In the genomic region with DNA sequence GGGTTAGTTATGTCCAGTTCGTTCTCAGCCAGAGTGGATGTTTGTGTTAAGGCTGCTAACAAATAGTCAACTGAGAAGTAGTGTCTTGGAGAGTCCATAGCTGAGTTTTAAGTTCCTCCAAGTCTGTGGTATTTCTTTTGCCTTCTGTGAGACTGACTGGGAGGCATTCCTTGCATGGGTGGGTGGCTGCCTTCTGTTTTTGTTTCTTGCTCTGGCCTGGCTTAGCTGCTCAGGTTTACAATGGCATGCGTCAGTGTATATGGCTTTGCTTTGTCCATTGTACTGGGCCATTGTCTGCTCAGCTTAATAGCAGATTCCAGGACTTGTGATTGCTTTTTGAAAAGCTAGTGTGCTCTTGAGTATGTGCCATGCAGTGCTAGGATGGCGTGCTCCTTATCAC, we compare ENCODE assay signal across 16 mouse cellular contexts.
DNase-seq lines count a peak whose midpoint lies in the region; ATAC-seq and TF ChIP-seq lines count a peak whose summit lies in the region.
"Had no signal": no experiment of that assay in that cellular context is flagged by ENCODE, and none has a peak within 500 bp of the region (broad histone marks: within the 10 kb centered on the region; RNA-seq: fewer than 3 reads in every experiment).

No protein-coding gene starts in this region.

- DNase-seq in heart, postnatal 10 days = no peak
- DNase-seq in kidney, postnatal 0 days (ENCODE audit: low spot score) = peak; percentile 74
- DNase-seq in kidney, adult 8-10 months = no peak
- peak; percentile 84 for DNase-seq in ZHBTc4 (ENCODE audit: low read depth, low spot score)
- peak; percentile 58 for DNase-seq in mesoderm, embryonic 11.5 days (ENCODE audit: low read depth, low spot score)
- no peak for DNase-seq in right cerebral cortex, adult 2 months (ENCODE audit: low spot score in 2 of 2)
- no peak for DNase-seq in frontal cortex, postnatal 14 days (ENCODE audit: low spot score in 2 of 2)
- DNase-seq: cerebellum, postnatal 36 days; gastrocnemius, adult 2 months; lung, adult 18-20 months; right cerebral cortex, postnatal 25 days; thymus, postnatal 25 days had no signal

- H3K9ac ChIP-seq in heart, embryonic 13.5 days = 0 out of 2 replicates have a peak overlapping the region, but pooled peaks have one; percentile 14
- no peak overlapping the region for H3K9ac ChIP-seq in kidney, postnatal 0 days (ENCODE audit: low read depth, low read length)
- H3K9ac ChIP-seq: hindbrain, embryonic 15.5 days had no signal

- peak overlapping the region; percentile 11; the same call in 1 of the 2 replicates for H3K4me2 ChIP-seq in heart, embryonic 13.5 days
- peak overlapping the region; percentile 4; the same call in 1 of the 2 replicates for H3K4me2 ChIP-seq in kidney, postnatal 0 days (ENCODE audit: low read length)
- H3K4me2 ChIP-seq: hindbrain, embryonic 15.5 days had no signal

- H3K4me3 ChIP-seq in heart, embryonic 13.5 days = no peak overlapping the region
- no peak overlapping the region for H3K4me3 ChIP-seq in kidney, postnatal 0 days (replicated peaks; ENCODE audit: low read depth, low read length)
- H3K4me3 ChIP-seq: gastrocnemius, adult 2 months; hindbrain, embryonic 15.5 days; left cerebral cortex, adult 2 months had no signal

- H3K4me1 ChIP-seq in heart, embryonic 13.5 days = peaks cover 71% of the 10 kb centered on the region
- H3K4me1 ChIP-seq in kidney, postnatal 0 days (replicated peaks; ENCODE audit: insufficient read depth, low read length) = peaks cover 25% of the 10 kb centered on the region

- H3K27ac ChIP-seq in heart, embryonic 13.5 days (replicated peaks) = peak overlapping the region; percentile 61
- H3K27ac ChIP-seq in kidney, postnatal 0 days = peak overlapping the region; percentile 58
- H3K27ac ChIP-seq: hindbrain, embryonic 15.5 days; left cerebral cortex, adult 2 months; macrophage had no signal

- ATAC-seq in heart, embryonic 13.5 days (ENCODE audit: extremely low read depth, insufficient number of reproducible peaks, low FRiP score, low TSS enrichment) = no peak
- 0 out of 2 replicates have a peak, but pooled peaks have one; percentile 21 for ATAC-seq in kidney, postnatal 0 days (replicated peaks; ENCODE audit: low FRiP score, low read depth)

- H3K27me3 ChIP-seq in heart, embryonic 13.5 days (replicated peaks) = no peaks in the 10 kb centered on the region
- H3K27me3 ChIP-seq in kidney, postnatal 0 days (ENCODE audit: insufficient read depth, low read length) = no peaks in the 10 kb centered on the region
- H3K27me3 ChIP-seq: hindbrain, embryonic 15.5 days had no signal

- no peak for TF ChIP-seq CTCF in kidney, postnatal 0 days (IDR thresholded peaks at IDR 0.05; ENCODE audit: low read depth)

- no peaks in the 10 kb centered on the region for H3K36me3 ChIP-seq in heart, embryonic 13.5 days
- no peaks in the 10 kb centered on the region for H3K36me3 ChIP-seq in kidney, postnatal 0 days (ENCODE audit: insufficient read depth, low read length)
- H3K36me3 ChIP-seq: hindbrain, embryonic 15.5 days had no signal

- no peaks in the 10 kb centered on the region for H3K9me3 ChIP-seq in heart, embryonic 13.5 days
- no peaks in the 10 kb centered on the region for H3K9me3 ChIP-seq in kidney, postnatal 0 days (replicated peaks; ENCODE audit: low read length)
- H3K9me3 ChIP-seq: hindbrain, embryonic 15.5 days had no signal

- intact Hi-C loops in heart, postnatal 10 days (cut with DNase I) = loop anchor here (2.0 to 5.0 kb wide), 2 partner anchors 91 to 120 kb away; no protein-coding TSS in a partner anchor

- WGBS in heart, embryonic 13.5 days = 43% methylated on average over 3 of the region's 3 CpGs
- WGBS in kidney, postnatal 0 days = 28% methylated on average over 3 of the region's 3 CpGs

Comparison
In these comparisons a context has a peak if more than half of its experiments do, and no peak if none do; other contexts are left out.
1. DNase-seq: peak in kidney, postnatal 0 days (single experiment), ZHBTc4 (single experiment) and mesoderm, embryonic 11.5 days (single experiment); none in heart, postnatal 10 days (0 of 2), kidney, adult 8-10 months (0 of 2), right cerebral cortex, adult 2 months (0 of 2) and frontal cortex, postnatal 14 days (0 of 2).